Mouse (Mus musculus) MEL (cell line): Measurements from ENCODE around the gene Gm20708. TPM values are rescaled to one million over a fixed set of nuclear protein-coding genes. Genes with fewer than 3 reads are reported as not detected.

ENCODE experiments used
- DNase-seq: peaks from one replicate; pipeline ENCODE4 v3.0.0; 2011; ENCODE audit warnings: low read depth, low spot score
- H3K27ac ChIP-seq: 2 replicates; pipeline ENCODE4 v1.5.1; 2012; ENCODE audit warnings: low read depth, mild to moderate bottlenecking, control low read depth, low read length, moderate library complexity; ENCODE audit not compliant: control insufficient read depth
- H3K27me3 ChIP-seq, 2 experiments: fragments of 150-350 bp in 1 of 2; sonication (generic) in 1 of 2; 2 replicates each; pipeline ENCODE4 v1.6.1; 2012; ENCODE audit warnings: low read length in 2 of 2, mild to moderate bottlenecking in 2 of 2, improper control_type of control experiment in 1 of 2, moderate library complexity in 1 of 2; ENCODE audit not compliant: insufficient read depth in 2 of 2, control insufficient read depth in 1 of 2
- H3K36me3 ChIP-seq, 2 experiments: 2 replicates each; pipeline ENCODE4 v1.6.1; 2012 to 2014; ENCODE audit warnings: low read length in 2 of 2, improper control_type of control experiment in 1 of 2, inconsistent platforms in 1 of 2, mild to moderate bottlenecking in 1 of 2; ENCODE audit not compliant: insufficient read depth in 2 of 2, control insufficient read depth in 1 of 2
- H3K4me1 ChIP-seq, 2 experiments: fragments of 150-350 bp in 1 of 2; sonication (generic) in 1 of 2; 2 replicates each; pipeline ENCODE4 v1.6.1; 2012; ENCODE audit warnings: low read length in 2 of 2, improper control_type of control experiment in 1 of 2, mild to moderate bottlenecking in 1 of 2; ENCODE audit not compliant: insufficient read depth in 2 of 2, control insufficient read depth in 1 of 2
- H3K4me3 ChIP-seq, 2 experiments: fragments of 150-350 bp in 1 of 2; sonication (generic) in 1 of 2; 2 replicates each; pipeline ENCODE4 v1.5.1; 2012; ENCODE audit warnings: low read depth in 2 of 2, low read length in 2 of 2, mild to moderate bottlenecking in 2 of 2, moderate library complexity in 2 of 2, control low read depth in 1 of 2, improper control_type of control experiment in 1 of 2; ENCODE audit not compliant: control insufficient read depth in 1 of 2, insufficient read depth in 1 of 2
- H3K79me2 ChIP-seq: 2 replicates; pipeline ENCODE4 v1.6.1; 2012; ENCODE audit warnings: mild to moderate bottlenecking, low read length, moderate library complexity; ENCODE audit not compliant: control insufficient read depth, poor library complexity, insufficient read depth
- H3K9ac ChIP-seq: 2 replicates; pipeline ENCODE4 v1.6.1; 2012; ENCODE audit warnings: low read depth, mild to moderate bottlenecking, control low read depth, low read length, moderate library complexity; ENCODE audit not compliant: control insufficient read depth, poor library complexity, severe bottlenecking
- H3K9me3 ChIP-seq: fragments of 150-350 bp; sonication (generic); replicated peaks from 2 replicates; pipeline ENCODE4 v1.6.1; 2012; ENCODE audit warnings: mild to moderate bottlenecking, low read length, improper control_type of control experiment, moderate library complexity; ENCODE audit not compliant: insufficient read depth
- GATA1 ChIP-seq: IDR thresholded peaks from 2 replicates; pipeline ENCODE4 v1.6.1; 2011; ENCODE audit warnings: low read depth, low read length, improper control_type of control experiment
- HCFC1 ChIP-seq: IDR thresholded peaks from 2 replicates; pipeline ENCODE4 v1.6.1; 2012; ENCODE audit warnings: low read depth, mild to moderate bottlenecking, inconsistent platforms, low read length, improper control_type of control experiment, moderate library complexity
- MEF2A ChIP-seq: IDR thresholded peaks from 2 replicates; pipeline ENCODE4 v1.6.1; 2014; ENCODE audit warnings: low read depth, mild to moderate bottlenecking, inconsistent platforms, low read length, improper control_type of control experiment; ENCODE audit not compliant: poor library complexity, insufficient replicate concordance, severe bottlenecking; ENCODE audit errors: extremely low read depth
- NELFE ChIP-seq: IDR thresholded peaks from 2 replicates; pipeline ENCODE4 v1.6.1; 2011; ENCODE audit warnings: low read depth, low read length, improper control_type of control experiment
- NRF1 ChIP-seq: IDR thresholded peaks from 2 replicates; pipeline ENCODE4 v1.6.1; 2014; ENCODE audit warnings: low read depth, mild to moderate bottlenecking, inconsistent platforms, low read length, improper control_type of control experiment, moderate library complexity; ENCODE audit not compliant: poor library complexity, insufficient read depth, severe bottlenecking
- POLR2A ChIP-seq, 2 experiments: IDR thresholded peaks; 2 replicates each; pipeline ENCODE4 v1.6.1; 2011 to 2012; ENCODE audit warnings: low read length in 2 of 2, mild to moderate bottlenecking in 2 of 2, control low read depth in 1 of 2, improper control_type of control experiment in 1 of 2, low read depth in 1 of 2, moderate library complexity in 1 of 2; ENCODE audit not compliant: control insufficient read depth in 1 of 2, insufficient read depth in 1 of 2, poor library complexity in 1 of 2
- POLR2AphosphoS5 ChIP-seq: IDR thresholded peaks from 2 replicates; pipeline ENCODE4 v1.6.1; 2012; ENCODE audit warnings: low read depth, borderline replicate concordance, mild to moderate bottlenecking, inconsistent platforms, low read length, moderate library complexity, mixed read lengths
- SIN3A ChIP-seq: IDR thresholded peaks from 2 replicates; pipeline ENCODE4 v1.6.1; 2012; ENCODE audit warnings: low read length, improper control_type of control experiment, inconsistent platforms
- SMC3 ChIP-seq: IDR thresholded peaks from 2 replicates; pipeline ENCODE4 v1.6.1; 2011; ENCODE audit warnings: low read depth, low read length, improper control_type of control experiment
- TAL1 ChIP-seq: IDR thresholded peaks from 2 replicates; pipeline ENCODE4 v1.6.1; 2012; ENCODE audit warnings: mild to moderate bottlenecking, inconsistent platforms, low read length, moderate library complexity, mixed read lengths
- TBP ChIP-seq: IDR thresholded peaks from 2 replicates; pipeline ENCODE4 v1.8.0; 2011; ENCODE audit warnings: low read depth, low read length, improper control_type of control experiment
- USF1 ChIP-seq: IDR thresholded peaks from 2 replicates; pipeline ENCODE4 v1.6.1; 2014; ENCODE audit warnings: low read depth, mild to moderate bottlenecking, inconsistent platforms, low read length, improper control_type of control experiment, moderate library complexity
- ZMIZ1 ChIP-seq: IDR thresholded peaks from 2 replicates; pipeline ENCODE4 v1.6.1; 2012; ENCODE audit warnings: low read depth, mild to moderate bottlenecking, inconsistent platforms, low read length, improper control_type of control experiment, moderate library complexity
- polyA plus RNA-seq, 2 experiments: library from polyadenylated mRNA; stranded (reverse) in 1 of 2; unstranded in 1 of 2; fragments of >175 nt in 1 of 2; fragments of >200 nt in 1 of 2; gene quantifications; 2 replicates each; pipeline versions ENCODE4 v1.2.1 to v1.2.4; 2012; ENCODE audit warnings: low replicate concordance in 2 of 2, low read depth in 1 of 2; ENCODE audit not compliant: insufficient read length in 2 of 2, insufficient read depth in 1 of 2, missing spikeins in 1 of 2
- total RNA-seq: library from RNA; depleted of rRNA; stranded (reverse); fragments of 300-350 nt; gene quantifications from 2 replicates; pipeline ENCODE4 v1.2.3, GENCODE M21; 2012

Gm20708 gene
- total and polyA plus RNA-seq, 3 experiments: 0.70 to 0.85 TPM; not detected in 1

GRCm38 (mm10) chr11:117838572-117838971 lies 29.1 kb downstream of the Gm20708 start (continued):
- TF ChIP-seq TAL1 (peak; percentile 64), POLR2A (IDR thresholded peaks at IDR 0.05; ENCODE audit: control insufficient read depth in 1 of 2, insufficient read depth in 1 of 2, low read depth in 1 of 2, low read length in 2 of 2, poor library complexity in 1 of 2) (0 out of 4 replicates have a peak, but pooled peaks of 1 of the 2 experiments have one; percentile 29)
- TF ChIP-seq, all 39 proteins: peak for 14

DNA sequence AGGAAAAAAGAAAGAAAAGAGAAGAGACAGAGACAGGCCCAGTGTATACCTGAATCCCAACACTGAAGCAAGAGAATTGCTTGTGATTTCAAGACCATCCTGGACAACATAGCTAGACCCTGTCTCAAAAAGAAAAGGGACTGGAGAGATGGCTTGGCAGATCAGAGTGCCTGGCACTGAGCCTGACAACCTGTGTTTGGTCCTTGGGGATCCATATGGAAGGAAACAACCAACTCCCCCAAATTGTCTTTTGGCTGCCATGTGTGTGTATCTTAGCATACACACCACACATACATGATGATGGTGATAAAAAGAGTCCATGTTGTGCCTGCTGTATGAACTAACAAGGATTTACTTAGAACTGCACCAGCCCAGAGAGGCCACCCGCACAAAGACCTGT lies 29.6 kb downstream of the Gm20708 start:
- TF ChIP-seq TBP (0 out of 2 replicates have a peak, but pooled peaks have one; percentile 3), POLR2AphosphoS5 (no peak), ZMIZ1 (no peak), MEF2A (no peak), NELFE (peak; percentile 10; the same call in 1 of the 2 replicates), GATA1 (no peak), POLR2A (IDR thresholded peaks at IDR 0.05; ENCODE audit: control insufficient read depth in 1 of 2, insufficient read depth in 1 of 2, low read depth in 1 of 2, low read length in 2 of 2, poor library complexity in 1 of 2) (no peak), SMC3 (no peak), HCFC1 (no peak), NRF1 (no peak)
- TF ChIP-seq, all 39 proteins: peak for 2
- Histone ChIP-seq H3K27ac (peak overlapping the region; percentile 73), H3K4me3 (peak overlapping the region in 1 of 2 experiments; percentile 13; a peak in 2 of 4 replicates), H3K9ac (peak overlapping the region; percentile 27), H3K79me2 (no peaks in the 10 kb centered on the region), H3K4me1 (peaks cover 21 to 28% of the 10 kb centered on the region in 2 experiments), H3K36me3 (peaks cover 0 to 17% of the 10 kb centered on the region in 2 experiments; a peak in 2 of 4 replicates), H3K9me3 (no peaks in the 10 kb centered on the region), H3K27me3 (no peaks in the 10 kb centered on the region)
- DNase-seq: no peak

- DNase-seq: no peak
- Histone ChIP-seq H3K36me3 (peaks cover 0 to 17% of the 10 kb centered on the region in 2 experiments; a peak in 2 of 4 replicates), H3K9me3 (no peaks in the 10 kb centered on the region), H3K27ac (no peak overlapping the region), H3K9ac (no peak overlapping the region), H3K27me3 (no peaks in the 10 kb centered on the region), H3K4me1 (peaks cover 21 to 28% of the 10 kb centered on the region in 2 experiments), H3K79me2 (no peaks in the 10 kb centered on the region), H3K4me3 (no peak overlapping the region)
- no peak for TF ChIP-seq SIN3A
- TF ChIP-seq USF1: peak; percentile 55; the same call in 1 of the 2 replicates
These were observed 31.4 kb downstream of the Gm20708 start for GRCm38 (mm10) chr11:117840910-117841309.
